Mouse (Mus musculus): ENCODE data around the gene Galnt18. TPM values are rescaled to one million over a fixed set of nuclear protein-coding genes. Genes with fewer than 3 reads are reported as not detected.

Gene Galnt18
- total and polyA plus RNA-seq, 2 experiments from 2014 or later = 16.5 to 27.1 TPM

GRCm38 (mm10) chr7:111616231-111616937, 163.4 kb downstream of the Galnt18 start:
- H3K36me3 ChIP-seq (replicated peaks; ENCODE audit: control insufficient read depth, insufficient read depth, low read length) = no peaks in the 10 kb centered on the region
- H3K9ac ChIP-seq (replicated peaks; ENCODE audit: low read depth, low read length) = no peak overlapping the region
- TF ChIP-seq CTCF (IDR thresholded peaks at IDR 0.05; ENCODE audit: low read depth) (no peak), EP300 (IDR thresholded peaks at IDR 0.05; ENCODE audit: low read depth) (no peak)
- H3K4me3 ChIP-seq (ENCODE audit: low read depth, low read length) = no peak overlapping the region
- no peaks in the 10 kb centered on the region for H3K4me1 ChIP-seq (ENCODE audit: control insufficient read depth, insufficient read depth)
- H3K9me3 ChIP-seq (replicated peaks; ENCODE audit: control insufficient read depth, low read length) = no peaks in the 10 kb centered on the region
- H3K27ac ChIP-seq (ENCODE audit: low read depth) = no peak overlapping the region
- WGBS = 83% methylated on average over 16 of the region's 16 CpGs
- no peak for ATAC-seq (ENCODE audit: insufficient read depth, low read depth)
- H3K27me3 ChIP-seq (ENCODE audit: control insufficient read depth, insufficient read depth, low read length) = no peaks in the 10 kb centered on the region
- DNase-seq (ENCODE audit: low spot score) = no peak
- no peak overlapping the region for H3K4me2 ChIP-seq (ENCODE audit: low read depth, low read length)

- Histone ChIP-seq H3K36me3 (replicated peaks; ENCODE audit: control insufficient read depth, insufficient read depth, low read length) (no peaks in the 10 kb centered on the region), H3K27me3 (ENCODE audit: control insufficient read depth, insufficient read depth, low read length) (no peaks in the 10 kb centered on the region), H3K27ac (ENCODE audit: low read depth) (no peak overlapping the region), H3K4me3 (ENCODE audit: low read depth, low read length) (no peak overlapping the region), H3K9me3 (replicated peaks; ENCODE audit: control insufficient read depth, low read length) (no peaks in the 10 kb centered on the region), H3K9ac (replicated peaks; ENCODE audit: low read depth, low read length) (no peak overlapping the region), H3K4me2 (ENCODE audit: low read depth, low read length) (no peak overlapping the region), H3K4me1 (ENCODE audit: control insufficient read depth, insufficient read depth) (no peaks in the 10 kb centered on the region)
- WGBS = 50% methylated on average over 1 of the region's 1 CpGs
- no peak for ATAC-seq (ENCODE audit: insufficient read depth, low read depth)
- TF ChIP-seq CTCF (IDR thresholded peaks at IDR 0.05; ENCODE audit: low read depth) = no peak
- no peak for TF ChIP-seq EP300 (IDR thresholded peaks at IDR 0.05; ENCODE audit: low read depth)
- no peak for DNase-seq (ENCODE audit: low spot score)
Observed at GRCm38 (mm10) chr7:111614471-111614870, 165.3 kb downstream of the Galnt18 start.

GRCm38 (mm10) chr7:111607476-111607875, 172.3 kb downstream of the Galnt18 start:
- H3K4me3 ChIP-seq (ENCODE audit: low read depth, low read length) = no peak overlapping the region
- no peaks in the 10 kb centered on the region for H3K36me3 ChIP-seq (replicated peaks; ENCODE audit: control insufficient read depth, insufficient read depth, low read length)
- no peaks in the 10 kb centered on the region for H3K4me1 ChIP-seq (ENCODE audit: control insufficient read depth, insufficient read depth)
- no peaks in the 10 kb centered on the region for H3K9me3 ChIP-seq (replicated peaks; ENCODE audit: control insufficient read depth, low read length)
- ATAC-seq (ENCODE audit: insufficient read depth, low read depth) (no peak), DNase-seq (ENCODE audit: low spot score) (no peak)
- TF ChIP-seq EP300 (IDR thresholded peaks at IDR 0.05; ENCODE audit: low read depth) (no peak), CTCF (IDR thresholded peaks at IDR 0.05; ENCODE audit: low read depth) (no peak)
- 88% methylated on average over 2 of the region's 2 CpGs for WGBS
- H3K4me2 ChIP-seq (ENCODE audit: low read depth, low read length) = no peak overlapping the region
- no peak overlapping the region for H3K9ac ChIP-seq (replicated peaks; ENCODE audit: low read depth, low read length)
- no peak overlapping the region for H3K27ac ChIP-seq (ENCODE audit: low read depth)
- no peaks in the 10 kb centered on the region for H3K27me3 ChIP-seq (ENCODE audit: control insufficient read depth, insufficient read depth, low read length)

- H3K9me3 ChIP-seq (replicated peaks; ENCODE audit: control insufficient read depth, low read length) = no peaks in the 10 kb centered on the region
- TF ChIP-seq EP300 (IDR thresholded peaks at IDR 0.05; ENCODE audit: low read depth) = no peak
- TF ChIP-seq CTCF (IDR thresholded peaks at IDR 0.05; ENCODE audit: low read depth) = no peak
- no peak for DNase-seq (ENCODE audit: low spot score)
- no peak overlapping the region for H3K27ac ChIP-seq (ENCODE audit: low read depth)
- H3K4me3 ChIP-seq (ENCODE audit: low read depth, low read length) = no peak overlapping the region
- H3K4me2 ChIP-seq (ENCODE audit: low read depth, low read length) = no peak overlapping the region
- WGBS = 89% methylated on average over 3 of the region's 3 CpGs
- ATAC-seq (ENCODE audit: insufficient read depth, low read depth) = no peak
- no peaks in the 10 kb centered on the region for H3K4me1 ChIP-seq (ENCODE audit: control insufficient read depth, insufficient read depth)
- H3K9ac ChIP-seq (replicated peaks; ENCODE audit: low read depth, low read length) = no peak overlapping the region
- no peaks in the 10 kb centered on the region for H3K27me3 ChIP-seq (ENCODE audit: control insufficient read depth, insufficient read depth, low read length)
- H3K36me3 ChIP-seq (replicated peaks; ENCODE audit: control insufficient read depth, insufficient read depth, low read length) = no peaks in the 10 kb centered on the region
Observed at GRCm38 (mm10) chr7:111606091-111606490, 173.7 kb downstream of the Galnt18 start.

GRCm38 (mm10) chr7:111605663-111606062, 174.1 kb downstream of the Galnt18 start:
- TF ChIP-seq EP300 (IDR thresholded peaks at IDR 0.05; ENCODE audit: low read depth) (no peak), CTCF (IDR thresholded peaks at IDR 0.05; ENCODE audit: low read depth) (no peak)
- Histone ChIP-seq H3K4me3 (ENCODE audit: low read depth, low read length) (no peak overlapping the region), H3K36me3 (replicated peaks; ENCODE audit: control insufficient read depth, insufficient read depth, low read length) (no peaks in the 10 kb centered on the region), H3K4me1 (ENCODE audit: control insufficient read depth, insufficient read depth) (no peaks in the 10 kb centered on the region), H3K4me2 (ENCODE audit: low read depth, low read length) (no peak overlapping the region), H3K9me3 (replicated peaks; ENCODE audit: control insufficient read depth, low read length) (no peaks in the 10 kb centered on the region), H3K27ac (ENCODE audit: low read depth) (no peak overlapping the region), H3K9ac (replicated peaks; ENCODE audit: low read depth, low read length) (no peak overlapping the region), H3K27me3 (ENCODE audit: control insufficient read depth, insufficient read depth, low read length) (no peaks in the 10 kb centered on the region)
- no peak for DNase-seq (ENCODE audit: low spot score)
- ATAC-seq (ENCODE audit: insufficient read depth, low read depth) = no peak
